Mouse (Mus musculus): ENCODE results near the gene Bst1. TPM values are rescaled to one million over a fixed set of nuclear protein-coding genes. Genes with fewer than 3 reads are reported as not detected.
A peak's percentile ranks its signal among the peaks of the same experiment; 100 is the strongest.

The Bst1 gene
- polyA plus RNA-seq (2015; fragmentation: Nextera tagmentation; extraction: Ambion mirVana), result 0.06 TPM in 1 of 2 replicates, not detected in the other

- 54% methylated on average over 12 of the region's 12 CpGs for WGBS
Observed at GRCm38 (mm10) chr5:43818695-43819094, at the start of gene Bst1. Gene Bst1 (plus strand): TSS chr5:43818885.

GRCm38 (mm10) chr5:43770618-43771354 lies 47.9 kb upstream of the Bst1 start:
- 92% methylated on average over 3 of the region's 3 CpGs for WGBS
- no peak overlapping the region for H3K27ac ChIP-seq (ENCODE audit: low read length)
- H3K9ac ChIP-seq (ENCODE audit: low read depth, low read length), result no peak overlapping the region

More at GRCm38 (mm10) chr5:43818695-43819094, at the start of gene Bst1:
- H3K27me3 ChIP-seq (ENCODE audit: control insufficient read depth, insufficient read depth, low read depth, low read length), result no peaks in the 10 kb centered on the region
- no peak within 1 kb of the TSS for H3K4me3 ChIP-seq (ENCODE audit: low read depth, low read length)
- no peaks in the 10 kb centered on the region for H3K9me3 ChIP-seq (replicated peaks; ENCODE audit: control insufficient read depth, low read length, poor library complexity, severe bottlenecking)
- no peak for ATAC-seq
- H3K36me3 ChIP-seq (ENCODE audit: control insufficient read depth, insufficient read depth, low read length), result no peaks in the 10 kb centered on the region
- H3K27ac ChIP-seq (ENCODE audit: low read length), result no peak within 1 kb of the TSS
- H3K4me1 ChIP-seq (ENCODE audit: control insufficient read depth, insufficient read depth, low read length), result no peaks in the 10 kb centered on the region
- H3K9ac ChIP-seq (ENCODE audit: low read depth, low read length), result no peak within 1 kb of the TSS
- H3K4me2 ChIP-seq (ENCODE audit: low read length), result no peak within 1 kb of the TSS

GRCm38 (mm10) chr5:43771555-43771954 lies 47.1 kb upstream of the Bst1 start:
- Histone ChIP-seq H3K4me1 (ENCODE audit: control insufficient read depth, insufficient read depth, low read length) (peaks cover 3% of the 10 kb centered on the region), H3K27me3 (ENCODE audit: control insufficient read depth, insufficient read depth, low read depth, low read length) (no peaks in the 10 kb centered on the region), H3K27ac (ENCODE audit: low read length) (no peak overlapping the region), H3K9ac (ENCODE audit: low read depth, low read length) (no peak overlapping the region), H3K4me2 (ENCODE audit: low read length) (no peak overlapping the region), H3K9me3 (replicated peaks; ENCODE audit: control insufficient read depth, low read length, poor library complexity, severe bottlenecking) (no peaks in the 10 kb centered on the region), H3K36me3 (ENCODE audit: control insufficient read depth, insufficient read depth, low read length) (peaks cover 13% of the 10 kb centered on the region; the same call in 1 of the 2 replicates), H3K4me3 (ENCODE audit: low read depth, low read length) (no peak overlapping the region)
- WGBS, result 96% methylated on average over 3 of the region's 3 CpGs
- ATAC-seq, result no peak

More at GRCm38 (mm10) chr5:43770618-43771354, 47.9 kb upstream of the Bst1 start:
- no peak for ATAC-seq
- peaks cover 14% of the 10 kb centered on the region; the same call in 1 of the 2 replicates for H3K36me3 ChIP-seq (ENCODE audit: control insufficient read depth, insufficient read depth, low read length)
- H3K4me1 ChIP-seq (ENCODE audit: control insufficient read depth, insufficient read depth, low read length), result no peaks in the 10 kb centered on the region
- no peak overlapping the region for H3K4me3 ChIP-seq (ENCODE audit: low read depth, low read length)
- H3K9me3 ChIP-seq (replicated peaks; ENCODE audit: control insufficient read depth, low read length, poor library complexity, severe bottlenecking), result no peaks in the 10 kb centered on the region
- no peaks in the 10 kb centered on the region for H3K27me3 ChIP-seq (ENCODE audit: control insufficient read depth, insufficient read depth, low read depth, low read length)
- no peak overlapping the region for H3K4me2 ChIP-seq (ENCODE audit: low read length)

GRCm38 (mm10) chr5:43776407-43776806 lies 42.3 kb upstream of the Bst1 start:
- Histone ChIP-seq H3K4me2 (ENCODE audit: low read length) (no peak overlapping the region), H3K27me3 (ENCODE audit: control insufficient read depth, insufficient read depth, low read depth, low read length) (no peaks in the 10 kb centered on the region), H3K27ac (ENCODE audit: low read length) (no peak overlapping the region), H3K36me3 (ENCODE audit: control insufficient read depth, insufficient read depth, low read length) (no peaks in the 10 kb centered on the region), H3K4me1 (ENCODE audit: control insufficient read depth, insufficient read depth, low read length) (peaks cover 26% of the 10 kb centered on the region), H3K4me3 (ENCODE audit: low read depth, low read length) (no peak overlapping the region), H3K9me3 (replicated peaks; ENCODE audit: control insufficient read depth, low read length, poor library complexity, severe bottlenecking) (no peaks in the 10 kb centered on the region), H3K9ac (ENCODE audit: low read depth, low read length) (no peak overlapping the region)
- no peak for ATAC-seq

GRCm38 (mm10) chr5:43776993-43777392 lies 41.7 kb upstream of the Bst1 start:
- H3K9me3 ChIP-seq (replicated peaks; ENCODE audit: control insufficient read depth, low read length, poor library complexity, severe bottlenecking), result no peaks in the 10 kb centered on the region
- no peaks in the 10 kb centered on the region for H3K36me3 ChIP-seq (ENCODE audit: control insufficient read depth, insufficient read depth, low read length)
- 63% methylated on average over 1 of the region's 1 CpGs for WGBS
- no peaks in the 10 kb centered on the region for H3K27me3 ChIP-seq (ENCODE audit: control insufficient read depth, insufficient read depth, low read depth, low read length)
- no peak overlapping the region for H3K4me2 ChIP-seq (ENCODE audit: low read length)
- no peak overlapping the region for H3K27ac ChIP-seq (ENCODE audit: low read length)
- H3K9ac ChIP-seq (ENCODE audit: low read depth, low read length), result no peak overlapping the region
- H3K4me1 ChIP-seq (ENCODE audit: control insufficient read depth, insufficient read depth, low read length), result peaks cover 26% of the 10 kb centered on the region
- ATAC-seq, result no peak
- H3K4me3 ChIP-seq (ENCODE audit: low read depth, low read length), result no peak overlapping the region

- Histone ChIP-seq H3K27ac (ENCODE audit: low read length) (no peak overlapping the region), H3K4me2 (ENCODE audit: low read length) (no peak overlapping the region), H3K27me3 (ENCODE audit: control insufficient read depth, insufficient read depth, low read depth, low read length) (no peaks in the 10 kb centered on the region), H3K4me1 (ENCODE audit: control insufficient read depth, insufficient read depth, low read length) (peaks cover 32% of the 10 kb centered on the region), H3K9me3 (replicated peaks; ENCODE audit: control insufficient read depth, low read length, poor library complexity, severe bottlenecking) (no peaks in the 10 kb centered on the region), H3K36me3 (ENCODE audit: control insufficient read depth, insufficient read depth, low read length) (no peaks in the 10 kb centered on the region), H3K9ac (ENCODE audit: low read depth, low read length) (no peak overlapping the region), H3K4me3 (ENCODE audit: low read depth, low read length) (no peak overlapping the region)
- 90% methylated on average over 3 of the region's 3 CpGs for whole genome bisulfite sequencing
- ATAC-seq, result no peak
Observed at GRCm38 (mm10) chr5:43778583-43778982, 40.1 kb upstream of the Bst1 start.

GRCm38 (mm10) chr5:43781423-43781976 lies 37.2 kb upstream of the Bst1 start:
- ATAC-seq, result peak; percentile 78
- WGBS, result under 1% methylated on average over 46 of the region's 61 CpGs

GRCm38 (mm10) chr5:43781977-43782930 lies 36.4 kb upstream of the Bst1 start:
- ATAC-seq, result peak; percentile 95
- Histone ChIP-seq H3K36me3 (ENCODE audit: control insufficient read depth, insufficient read depth, low read length) (no peaks in the 10 kb centered on the region), H3K27me3 (ENCODE audit: control insufficient read depth, insufficient read depth, low read depth, low read length) (no peaks in the 10 kb centered on the region), H3K4me3 (ENCODE audit: low read depth, low read length) (peak overlapping the region; percentile 92), H3K4me2 (ENCODE audit: low read length) (peak overlapping the region; percentile 92), H3K9me3 (replicated peaks; ENCODE audit: control insufficient read depth, low read length, poor library complexity, severe bottlenecking) (no peaks in the 10 kb centered on the region), H3K9ac (ENCODE audit: low read depth, low read length) (peak overlapping the region; percentile 95), H3K27ac (ENCODE audit: low read length) (peak overlapping the region; percentile 99), H3K4me1 (ENCODE audit: control insufficient read depth, insufficient read depth, low read length) (peaks cover 25% of the 10 kb centered on the region)
- WGBS, result 3% methylated on average over 71 of the region's 82 CpGs

More at GRCm38 (mm10) chr5:43781423-43781976, 37.2 kb upstream of the Bst1 start:
- H3K27me3 ChIP-seq (ENCODE audit: control insufficient read depth, insufficient read depth, low read depth, low read length), result no peaks in the 10 kb centered on the region
- H3K4me2 ChIP-seq (ENCODE audit: low read length), result peak overlapping the region; percentile 74
- H3K27ac ChIP-seq (ENCODE audit: low read length), result peak overlapping the region; percentile 99
- peaks cover 30% of the 10 kb centered on the region for H3K4me1 ChIP-seq (ENCODE audit: control insufficient read depth, insufficient read depth, low read length)
- H3K9ac ChIP-seq (ENCODE audit: low read depth, low read length), result peak overlapping the region; percentile 95
- no peaks in the 10 kb centered on the region for H3K36me3 ChIP-seq (ENCODE audit: control insufficient read depth, insufficient read depth, low read length)
- no peaks in the 10 kb centered on the region for H3K9me3 ChIP-seq (replicated peaks; ENCODE audit: control insufficient read depth, low read length, poor library complexity, severe bottlenecking)
- H3K4me3 ChIP-seq (ENCODE audit: low read depth, low read length), result peak overlapping the region; percentile 92
